Mouse (Mus musculus) liver, embryonic 11.5 days (tissue): ENCODE measurements around the gene Golim4. TPM values are rescaled to one million over a fixed set of nuclear protein-coding genes. Genes with fewer than 3 reads are reported as not detected.
A peak's percentile ranks its signal among the peaks of the same experiment; 100 is the strongest.

Experiments used
- ATAC-seq: fragments of 200-750 bp; cut with Nextera tagmentation; replicated peaks from 2 replicates; pipeline ENCODE4 v1.8.0; 2017; ENCODE audit warnings: moderate number of reproducible peaks, mild to moderate bottlenecking, moderate TSS enrichment, moderate library complexity; ENCODE audit not compliant: low FRiP score
- DNase-seq: peaks from one replicate; pipeline ENCODE4 v3.0.0-alpha.2; 2017; ENCODE audit warnings: low spot score
- H3K27ac ChIP-seq: fragments of 300-500 bp; sonication (generic); 2 replicates; pipeline ENCODE4 v1.5.1; 2014; ENCODE audit warnings: mild to moderate bottlenecking, low read depth, low read length, control low read depth
- H3K27me3 ChIP-seq: fragments of 300-500 bp; sonication (generic); replicated peaks from 2 replicates; pipeline ENCODE4 v1.6.1; 2014; ENCODE audit warnings: low read length, mixed read lengths; ENCODE audit not compliant: control insufficient read depth, insufficient read depth
- H3K36me3 ChIP-seq: fragments of 300-500 bp; sonication (generic); 2 replicates; pipeline ENCODE4 v1.6.1; 2014; ENCODE audit warnings: mild to moderate bottlenecking, low read length, moderate library complexity, mixed read lengths; ENCODE audit not compliant: control insufficient read depth, insufficient read depth
- H3K4me1 ChIP-seq: fragments of 300-500 bp; sonication (generic); replicated peaks from 2 replicates; pipeline ENCODE4 v1.6.1; 2014; ENCODE audit warnings: low read length, mixed read lengths; ENCODE audit not compliant: control insufficient read depth, insufficient read depth
- H3K4me2 ChIP-seq: fragments of 300-500 bp; sonication (generic); 2 replicates; pipeline ENCODE4 v1.6.1; 2014; ENCODE audit warnings: mild to moderate bottlenecking, control low read depth, moderate library complexity
- H3K4me3 ChIP-seq: fragments of 300-500 bp; sonication (generic); 2 replicates; pipeline ENCODE4 v1.5.1; 2014; ENCODE audit warnings: low read depth, low read length, control low read depth
- H3K9ac ChIP-seq: fragments of 300-500 bp; sonication (generic); 2 replicates; pipeline ENCODE4 v1.6.1; 2014; ENCODE audit warnings: low read depth, low read length, control low read depth
- H3K9me3 ChIP-seq: fragments of 300-500 bp; sonication (generic); 2 replicates; pipeline ENCODE4 v1.6.1; 2016; ENCODE audit warnings: low read length, inconsistent platforms, mixed read lengths; ENCODE audit not compliant: control insufficient read depth
- WGBS: fragments of 180-500 bp; shearing (Covaris S2); extraction: QIAGEN DNeasy Blood & Tissue Kit; methylation state at CpG from one replicate; pipeline ENCODE4 v1.1.7; 2014; 5-methylcytosine and 5-hydroxymethylcytosine counted together
- polyA plus RNA-seq: library from polyadenylated mRNA; unstranded; fragments of >200 nt; fragmentation: Nextera tagmentation; extraction: Ambion mirVana; gene quantifications from 2 replicates; pipeline ENCODE4 v1.2.1, GENCODE M21; 2014

Gene Golim4
- polyA plus RNA-seq, 1 experiment from 2014 or later: 32.4 TPM

DNA sequence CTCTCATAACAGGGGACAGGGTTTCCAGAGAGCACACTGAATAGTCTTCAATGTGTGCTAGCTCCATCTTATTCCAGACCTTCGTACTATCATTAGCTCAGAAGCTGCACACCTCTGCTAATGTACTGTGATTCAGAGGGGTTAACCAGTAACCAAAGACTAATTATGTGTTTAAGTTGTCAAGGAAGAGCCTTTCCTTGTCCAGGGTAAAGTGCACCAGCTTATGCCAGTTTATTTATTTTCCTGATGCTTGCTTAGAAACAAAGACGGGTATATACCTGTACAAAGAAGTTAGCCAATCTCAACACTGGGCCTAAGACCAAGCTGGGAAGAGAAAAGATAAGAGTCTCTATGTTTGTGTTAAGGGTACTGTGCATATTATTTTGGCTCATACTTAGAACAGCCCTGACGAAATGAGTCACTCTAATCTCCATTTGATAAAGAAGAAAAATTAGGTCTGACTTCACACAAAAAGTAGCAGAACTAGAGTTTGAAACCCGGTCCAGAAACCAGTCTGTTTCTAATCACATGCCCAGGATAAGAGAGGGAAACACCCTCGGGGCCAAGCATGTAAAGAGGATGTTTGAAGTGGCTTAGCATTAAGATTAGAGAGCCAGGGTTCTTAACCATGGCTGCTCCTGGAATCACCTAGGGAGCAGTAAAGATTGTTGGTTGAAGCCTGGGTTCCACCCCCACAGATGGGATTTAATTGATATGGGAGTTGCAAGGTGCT is 4.3 kb downstream of the Golim4 start:
- Histone ChIP-seq H3K36me3 (no peaks in the 10 kb centered on the region), H3K9me3 (no peaks in the 10 kb centered on the region), H3K27me3 (no peaks in the 10 kb centered on the region), H3K4me3 (no peak overlapping the region), H3K27ac (no peak overlapping the region), H3K4me2 (peak overlapping the region; percentile 29; the same call in 1 of the 2 replicates), H3K9ac (0 out of 2 replicates have a peak overlapping the region, but pooled peaks have one; percentile 37), H3K4me1 (peaks cover 23% of the 10 kb centered on the region)
- 51% methylated on average over 5 of the region's 5 CpGs for WGBS
- no peak for DNase-seq
- no peak for ATAC-seq

DNA sequence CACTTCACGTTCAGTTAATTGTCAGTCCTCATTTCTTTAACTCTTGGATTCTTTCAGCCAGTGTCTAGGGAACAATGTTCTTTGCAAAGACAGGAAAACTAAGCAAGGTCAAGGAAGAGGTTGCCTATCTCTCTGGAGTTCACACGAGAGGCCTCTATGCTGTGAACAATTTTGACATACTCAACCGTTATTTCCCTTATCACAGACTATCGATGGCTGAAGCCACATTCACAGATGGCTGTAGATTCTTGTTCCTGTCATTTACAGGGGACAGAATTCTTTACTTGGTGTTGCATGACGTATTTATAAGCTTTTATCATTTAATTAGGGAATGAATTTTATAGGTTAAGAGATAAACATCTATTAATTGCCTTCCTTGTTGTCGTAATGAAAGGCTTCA is 5.9 kb downstream of the Golim4 start:
- peaks cover 20% of the 10 kb centered on the region for H3K4me1 ChIP-seq
- H3K36me3 ChIP-seq: no peaks in the 10 kb centered on the region
- WGBS: 65% methylated on average over 6 of the region's 6 CpGs
- ATAC-seq (no peak), DNase-seq (no peak)
- H3K27me3 ChIP-seq: no peaks in the 10 kb centered on the region
- no peak overlapping the region for H3K4me3 ChIP-seq
- no peak overlapping the region for H3K27ac ChIP-seq
- H3K9me3 ChIP-seq: no peaks in the 10 kb centered on the region
- H3K4me2 ChIP-seq: no peak overlapping the region
- no peak overlapping the region for H3K9ac ChIP-seq

DNA sequence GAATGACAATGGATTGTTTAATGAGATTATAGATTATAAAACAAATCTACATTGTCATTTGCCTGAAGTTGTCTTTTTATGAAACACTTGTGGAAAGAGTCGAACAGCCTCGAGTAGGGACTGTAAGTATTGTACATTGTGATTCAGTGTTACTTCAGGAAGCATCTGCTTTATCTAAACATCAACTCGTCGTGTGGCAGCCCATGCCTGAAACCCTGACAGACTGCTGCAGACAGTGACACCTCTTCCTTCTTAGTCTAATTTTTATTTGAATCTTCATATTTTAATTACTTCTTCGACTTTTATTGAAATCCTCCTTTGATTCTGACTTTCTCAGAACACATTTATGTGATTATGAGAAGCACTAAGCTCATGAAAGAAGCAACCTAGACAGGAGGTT is 7.4 kb downstream of the Golim4 start:
- Histone ChIP-seq H3K9me3 (no peaks in the 10 kb centered on the region), H3K27me3 (no peaks in the 10 kb centered on the region), H3K36me3 (0 out of 2 replicates have a peak, but pooled peaks cover 3% of the 10 kb centered on the region), H3K4me2 (no peak overlapping the region), H3K4me1 (peaks cover 13% of the 10 kb centered on the region), H3K9ac (no peak overlapping the region), H3K4me3 (no peak overlapping the region), H3K27ac (no peak overlapping the region)
- ATAC-seq (no peak), DNase-seq (no peak)
- 51% methylated on average over 5 of the region's 5 CpGs for WGBS

DNA sequence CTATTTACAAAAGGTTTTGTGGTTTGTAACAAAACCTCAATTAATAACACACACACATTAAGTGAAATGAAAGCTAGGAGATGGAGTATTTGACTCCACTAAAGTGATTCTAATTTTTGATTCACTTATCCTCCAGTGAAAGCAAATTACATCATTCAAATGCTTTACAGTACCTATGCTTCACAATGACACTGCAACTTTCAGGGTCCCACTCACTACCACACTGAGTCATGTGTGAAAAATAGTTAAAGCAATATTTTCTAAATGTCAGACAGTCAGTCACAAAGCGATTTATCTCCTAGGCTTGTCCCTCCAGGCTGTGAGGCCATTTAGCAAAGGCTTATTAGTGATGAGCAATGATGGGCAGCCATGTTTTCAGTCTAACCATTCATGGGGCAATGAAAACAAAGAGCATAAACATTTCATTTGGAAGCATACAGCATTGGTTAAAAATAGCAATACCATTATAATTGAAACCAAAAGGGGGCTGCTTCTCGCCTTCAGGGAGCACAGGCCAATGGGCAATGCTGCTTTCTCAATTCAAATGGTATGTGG is 8.1 kb downstream of the Golim4 start:
- Histone ChIP-seq H3K9me3 (no peaks in the 10 kb centered on the region), H3K4me1 (peaks cover 13% of the 10 kb centered on the region), H3K27me3 (no peaks in the 10 kb centered on the region), H3K4me3 (no peak overlapping the region), H3K27ac (no peak overlapping the region), H3K4me2 (no peak overlapping the region), H3K9ac (no peak overlapping the region), H3K36me3 (0 out of 2 replicates have a peak, but pooled peaks cover 3% of the 10 kb centered on the region)
- no peak for ATAC-seq
- WGBS: 80% methylated on average over 2 of the region's 2 CpGs
- no peak for DNase-seq

DNA sequence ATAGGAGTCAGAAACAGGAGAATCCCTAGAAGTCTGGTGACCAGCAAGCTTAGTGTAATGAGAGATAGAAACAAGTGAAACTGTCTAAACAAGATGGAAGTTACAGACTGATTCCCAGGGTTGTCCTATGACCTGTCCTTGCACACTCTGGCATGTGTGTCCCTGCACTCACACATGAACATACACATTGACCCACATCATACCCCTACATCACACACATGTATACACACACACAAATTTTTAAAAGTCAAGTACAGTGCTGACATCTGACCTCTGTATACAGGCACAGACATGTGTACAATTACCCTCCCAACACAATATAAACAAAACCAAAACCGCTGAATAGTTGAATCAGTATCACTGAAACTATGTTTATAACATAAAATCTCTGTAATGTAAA is 8.7 kb downstream of the Golim4 start:
- Histone ChIP-seq H3K36me3 (0 out of 2 replicates have a peak, but pooled peaks cover 3% of the 10 kb centered on the region), H3K27ac (no peak overlapping the region), H3K4me1 (peaks cover 11% of the 10 kb centered on the region), H3K4me3 (no peak overlapping the region), H3K4me2 (no peak overlapping the region), H3K9me3 (no peaks in the 10 kb centered on the region), H3K9ac (no peak overlapping the region), H3K27me3 (no peaks in the 10 kb centered on the region)
- no peak for ATAC-seq
- no peak for DNase-seq
- whole genome bisulfite sequencing: 96% methylated on average over 1 of the region's 1 CpGs

DNA sequence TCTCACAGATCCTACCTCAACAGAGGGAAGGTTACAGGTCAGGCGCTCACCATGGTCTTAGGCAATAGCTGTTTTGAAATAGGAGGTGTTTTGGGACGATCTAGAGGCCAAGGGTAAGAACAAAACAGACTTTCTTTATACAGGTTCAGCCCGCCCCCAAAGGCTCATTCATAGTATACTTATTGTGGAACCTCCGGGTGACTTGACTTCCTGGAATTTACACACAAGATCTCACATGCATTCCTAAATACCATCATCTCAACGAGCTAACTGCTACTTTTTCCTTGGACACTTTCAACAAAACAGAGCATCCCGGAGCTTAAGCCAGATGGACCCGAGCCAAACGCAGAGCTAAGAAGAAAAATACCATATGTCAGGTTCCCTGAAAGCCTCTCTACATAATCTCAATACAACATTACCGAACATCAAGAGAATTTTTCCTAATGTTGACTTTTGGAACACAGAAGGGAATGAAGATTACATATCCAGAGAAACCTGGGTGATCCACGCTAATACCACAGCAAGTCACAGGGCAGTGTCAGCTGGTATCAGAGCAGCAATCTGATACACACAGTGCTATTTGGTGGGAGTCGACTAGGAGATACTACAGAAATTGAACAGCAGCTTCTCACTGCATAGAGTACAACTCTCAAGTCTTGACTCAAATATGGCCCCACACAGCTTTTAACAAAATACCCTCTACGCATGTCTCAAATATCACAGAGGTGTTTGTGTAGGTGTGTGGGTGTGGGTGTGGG is 14.3 kb downstream of the Golim4 start:
- Histone ChIP-seq H3K4me2 (no peak overlapping the region), H3K36me3 (0 out of 2 replicates have a peak, but pooled peaks cover 3% of the 10 kb centered on the region), H3K4me3 (no peak overlapping the region), H3K4me1 (no peaks in the 10 kb centered on the region), H3K9ac (no peak overlapping the region), H3K9me3 (no peaks in the 10 kb centered on the region), H3K27ac (no peak overlapping the region), H3K27me3 (no peaks in the 10 kb centered on the region)
- 0 out of 2 replicates have a peak, but pooled peaks have one; percentile 20 for ATAC-seq
- DNase-seq: no peak
- WGBS: 80% methylated on average over 12 of the region's 12 CpGs

DNA sequence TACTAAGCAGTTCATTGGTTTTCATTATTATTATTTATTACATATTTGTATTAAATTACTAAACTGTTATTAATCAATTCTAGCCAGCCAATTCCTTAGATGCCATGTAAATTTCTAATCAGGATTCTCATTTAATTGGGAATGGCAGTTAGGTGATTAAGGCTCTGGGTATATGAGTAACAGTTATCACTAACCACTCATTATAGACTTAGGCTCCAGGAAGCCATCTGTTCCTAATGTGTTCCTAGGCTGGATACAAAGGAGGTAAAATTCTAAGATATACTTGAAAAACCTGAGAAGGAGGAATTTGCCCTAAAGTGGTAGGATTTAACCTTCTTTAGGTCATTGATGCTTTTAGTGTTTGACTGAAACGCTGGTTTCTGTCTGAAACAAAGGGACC is 14.9 kb downstream of the Golim4 start:
- Histone ChIP-seq H3K36me3 (0 out of 2 replicates have a peak, but pooled peaks cover 3% of the 10 kb centered on the region), H3K27ac (no peak overlapping the region), H3K4me3 (no peak overlapping the region), H3K9me3 (no peaks in the 10 kb centered on the region), H3K4me1 (no peaks in the 10 kb centered on the region), H3K4me2 (no peak overlapping the region), H3K27me3 (no peaks in the 10 kb centered on the region), H3K9ac (no peak overlapping the region)
- ATAC-seq (no peak), DNase-seq (no peak)
- 81% methylated on average over 1 of the region's 1 CpGs for WGBS

DNA sequence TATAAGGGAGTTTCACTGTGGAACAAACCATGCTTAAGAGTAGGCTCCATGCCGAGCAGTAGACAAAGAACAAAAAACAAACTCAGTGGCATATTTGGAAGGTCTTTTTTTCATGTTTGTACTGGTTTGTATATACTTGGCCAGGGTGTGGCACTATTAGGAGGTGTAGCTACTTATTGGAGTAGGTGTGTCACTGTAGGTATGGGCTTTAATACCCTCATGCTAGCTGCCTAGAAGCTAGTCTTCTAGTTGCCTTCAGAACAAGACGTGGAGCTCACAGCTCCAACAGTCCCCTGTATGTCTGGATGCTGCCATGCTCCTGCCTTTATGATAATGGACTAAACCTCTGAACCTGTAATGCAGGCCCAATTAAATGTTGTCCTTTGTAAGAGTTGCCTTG is 20.6 kb downstream of the Golim4 start:
- ATAC-seq: no peak
- Histone ChIP-seq H3K36me3 (peaks cover 4% of the 10 kb centered on the region), H3K4me1 (no peaks in the 10 kb centered on the region), H3K9me3 (no peaks in the 10 kb centered on the region), H3K4me2 (no peak overlapping the region), H3K27me3 (no peaks in the 10 kb centered on the region), H3K4me3 (no peak overlapping the region), H3K9ac (no peak overlapping the region), H3K27ac (no peak overlapping the region)
- WGBS: 94% methylated on average over 2 of the region's 2 CpGs
- no peak for DNase-seq
